Mouse (Mus musculus): ENCODE measurements at regions not wholly inside any gene's neighbourhood (a gene's known extent, or its start where the extent isn't known, plus 50 kb on each side); places are given as distances from the start of the nearest gene placed in this dataset.

DNA sequence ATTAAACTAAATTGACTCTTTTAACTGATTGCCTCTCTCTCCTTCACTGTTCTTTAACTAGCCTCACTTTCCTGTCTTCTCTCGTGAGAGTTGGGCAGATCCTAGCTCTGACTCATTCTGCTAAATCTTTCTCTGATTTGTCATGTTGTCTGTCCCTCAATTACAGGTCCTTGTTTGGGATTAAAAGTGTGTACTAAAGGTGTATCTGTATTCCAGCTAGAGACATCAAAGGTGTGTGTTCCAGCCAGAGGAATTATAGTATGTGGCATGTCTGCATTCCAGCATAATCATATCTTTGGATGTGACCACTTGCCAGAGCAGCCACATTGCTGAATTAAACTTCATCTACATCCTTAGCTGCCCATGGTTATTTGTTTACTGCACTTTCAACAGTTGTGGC is 167.5 kb upstream of the Fam83b start:
- no peak for DNase-seq (ENCODE audit: low read depth)

DNA sequence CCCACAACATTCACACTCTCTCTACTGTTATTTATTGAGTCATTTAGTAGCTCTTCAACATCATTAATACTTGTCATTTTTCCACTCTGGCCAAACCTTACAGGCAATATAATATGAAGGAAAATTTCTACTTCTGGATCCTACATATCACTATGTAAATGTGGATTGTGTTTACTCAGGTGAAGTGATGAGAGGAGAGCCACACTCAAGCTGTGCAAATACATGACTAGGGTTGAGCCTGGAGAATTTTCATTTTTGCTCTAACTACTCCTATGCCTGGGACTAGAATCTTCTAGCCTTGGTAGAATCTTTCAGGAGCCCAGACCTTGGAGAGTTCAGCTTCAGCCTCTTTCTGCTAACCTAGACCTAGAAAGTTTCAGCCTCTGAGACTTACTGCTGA is 166.9 kb upstream of the Fam83b start:
- no peak for DNase-seq (ENCODE audit: low read depth)

DNA sequence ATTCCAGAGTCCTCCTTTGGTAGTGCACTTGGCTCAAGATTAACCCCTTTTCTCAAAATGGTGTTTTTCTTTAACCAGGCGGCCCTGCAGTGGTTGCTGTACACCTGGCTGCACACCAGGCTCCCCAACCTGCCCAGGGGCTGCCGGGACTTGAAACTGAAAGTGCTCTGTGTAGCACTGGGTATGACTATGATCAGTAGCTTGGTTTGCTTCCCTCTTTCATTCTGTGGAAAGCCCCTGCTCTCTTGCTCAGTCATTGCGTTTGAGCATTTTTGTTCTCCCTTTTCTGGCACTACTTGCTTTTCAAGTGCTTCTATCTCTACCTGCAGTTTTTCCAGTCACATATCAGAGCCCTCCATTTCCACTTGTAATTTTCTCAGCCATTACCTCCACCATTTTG is 156.0 kb upstream of the Fam83b start:
- DNase-seq (ENCODE audit: low read depth) = no peak

DNA sequence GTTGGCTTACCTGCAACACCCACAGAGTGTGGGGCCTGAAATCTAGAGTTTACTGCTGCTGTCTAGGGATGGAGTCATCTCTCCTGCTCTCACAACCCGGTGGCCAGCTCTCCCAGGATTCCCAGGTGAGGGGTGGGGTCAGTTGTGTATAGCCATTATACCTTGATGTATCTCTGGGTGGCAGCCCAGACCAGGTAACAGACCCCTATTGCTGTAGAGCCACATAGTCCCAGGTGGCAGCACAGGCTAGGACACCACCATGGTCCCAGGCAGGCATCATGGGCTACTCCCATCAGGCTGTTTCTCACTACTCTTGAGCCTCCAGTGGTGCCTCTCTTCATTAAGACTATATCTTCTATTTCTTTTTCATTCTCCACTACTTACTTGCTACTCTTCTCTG is 148.9 kb upstream of the Fam83b start:
- no peak for DNase-seq (ENCODE audit: low read depth)

DNA sequence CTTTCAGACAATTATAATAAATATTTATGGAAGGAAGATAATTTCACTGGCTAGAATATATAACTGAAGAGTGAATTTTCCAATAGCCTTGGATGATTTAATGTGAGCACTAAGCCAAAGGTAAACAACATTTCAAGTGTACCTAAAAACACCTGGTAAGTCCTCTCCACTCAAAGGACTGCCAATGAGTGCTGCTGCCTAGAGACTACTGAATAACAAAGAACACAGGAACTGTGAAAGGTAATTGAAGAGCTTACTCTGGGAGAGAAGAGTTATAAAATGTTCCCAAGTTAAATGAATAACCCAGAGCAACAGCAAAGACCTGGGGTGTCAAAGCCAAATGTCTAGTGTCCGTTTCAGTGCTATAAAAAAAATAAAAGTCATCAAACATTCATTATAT is 139.5 kb upstream of the Fam83b start:
- DNase-seq (ENCODE audit: low read depth) = no peak

DNA sequence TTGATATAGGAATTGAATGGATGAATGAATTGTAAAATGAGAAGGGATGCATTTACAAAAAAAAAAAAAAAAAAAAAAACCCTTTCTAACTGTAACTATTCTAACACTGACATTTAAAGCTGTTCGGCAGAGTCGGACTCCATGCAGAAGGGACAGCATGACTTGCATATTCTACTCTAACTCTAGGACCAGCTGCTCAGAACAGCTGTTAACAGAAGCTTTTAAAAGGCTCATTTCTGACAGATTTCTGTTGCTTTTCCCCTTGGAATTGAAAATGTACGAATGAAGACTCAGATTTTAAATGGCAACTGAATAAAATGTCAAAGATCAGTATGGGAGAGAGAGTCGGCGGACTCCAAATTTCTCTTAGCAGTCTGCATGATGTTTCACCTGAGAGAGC is 138.9 kb upstream of the Fam83b start:
- no peak for DNase-seq (ENCODE audit: low read depth)

DNA sequence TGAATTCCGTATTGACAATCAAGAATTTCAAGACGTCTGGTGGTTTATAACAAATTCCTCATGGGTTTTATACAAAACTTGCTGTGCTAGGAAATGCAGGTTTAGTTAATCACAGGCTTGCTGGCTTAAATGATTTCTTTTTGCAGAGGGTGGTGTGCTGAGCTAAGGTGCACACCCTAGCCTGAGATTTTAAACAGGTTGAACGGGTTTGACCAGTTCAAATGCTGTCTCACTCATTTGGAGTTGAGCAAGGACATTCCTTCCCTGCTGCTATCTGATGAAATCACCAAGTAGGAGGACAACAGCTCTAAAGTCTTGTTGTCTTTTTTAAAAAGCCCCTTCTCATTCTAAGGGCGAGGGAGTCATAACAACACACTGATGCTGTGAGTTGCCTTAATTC is 128.6 kb upstream of the Fam83b start:
- DNase-seq (ENCODE audit: low read depth) = no peak

DNA sequence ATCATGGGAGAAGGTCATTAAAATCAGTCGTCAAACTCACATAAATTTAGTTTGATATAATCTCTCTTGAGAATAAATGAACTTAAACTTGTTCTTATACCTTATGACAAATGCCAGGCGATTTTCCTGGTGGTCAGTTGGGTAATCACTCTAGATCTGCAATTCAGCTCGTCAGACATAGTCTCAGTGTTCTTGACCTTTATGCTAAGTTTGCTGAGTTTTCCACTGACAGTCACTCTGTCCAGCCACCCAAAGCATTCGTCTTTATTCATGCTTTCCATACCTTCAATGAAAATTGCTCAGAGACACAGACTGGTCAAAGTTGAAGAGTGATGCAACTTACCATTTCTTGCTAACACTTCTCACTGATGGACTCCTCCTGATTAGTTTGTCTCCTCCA is 126.1 kb upstream of the Fam83b start:
- no peak for DNase-seq (ENCODE audit: low read depth)

DNA sequence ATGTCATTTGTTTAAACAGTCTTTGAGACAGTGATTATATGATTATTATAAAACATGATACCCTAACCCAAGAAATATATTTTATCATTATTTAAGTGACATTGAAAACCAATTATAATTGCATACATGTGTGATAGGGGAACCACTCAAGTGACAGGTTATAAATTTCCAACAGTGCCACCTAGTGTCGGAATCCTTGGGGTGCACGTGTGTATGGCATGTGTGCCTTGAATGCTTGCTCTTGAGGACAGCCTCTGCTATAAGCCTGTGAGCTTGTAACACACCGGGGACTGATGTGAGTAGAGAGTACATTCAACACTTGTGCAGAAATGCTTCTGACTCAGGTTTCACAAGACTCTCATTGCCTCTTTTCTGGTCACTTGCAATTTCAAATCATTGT is 93.9 kb upstream of the Fam83b start:
- DNase-seq (ENCODE audit: low read depth) = peak; percentile 53

DNA sequence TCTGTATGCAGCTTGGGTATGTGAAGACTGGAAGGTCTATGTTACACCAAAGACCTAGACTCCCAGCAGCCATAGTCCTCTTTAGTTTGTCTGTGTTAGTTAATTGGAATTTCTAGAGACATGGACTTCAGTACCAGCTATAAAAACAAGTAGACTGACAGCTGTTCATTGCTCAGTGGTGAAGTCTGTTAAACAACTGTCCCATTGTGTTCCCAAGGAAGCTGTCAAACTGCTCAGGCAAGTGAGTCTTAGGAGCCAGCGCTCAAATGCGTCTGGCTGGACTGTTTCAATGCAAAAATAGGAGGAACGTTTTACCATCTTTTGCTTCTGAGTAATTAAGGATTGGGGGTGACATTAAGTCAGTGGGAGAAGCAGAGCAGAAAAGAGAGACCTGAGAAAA is 92.9 kb upstream of the Fam83b start:
- DNase-seq (ENCODE audit: low read depth) = no peak

DNA sequence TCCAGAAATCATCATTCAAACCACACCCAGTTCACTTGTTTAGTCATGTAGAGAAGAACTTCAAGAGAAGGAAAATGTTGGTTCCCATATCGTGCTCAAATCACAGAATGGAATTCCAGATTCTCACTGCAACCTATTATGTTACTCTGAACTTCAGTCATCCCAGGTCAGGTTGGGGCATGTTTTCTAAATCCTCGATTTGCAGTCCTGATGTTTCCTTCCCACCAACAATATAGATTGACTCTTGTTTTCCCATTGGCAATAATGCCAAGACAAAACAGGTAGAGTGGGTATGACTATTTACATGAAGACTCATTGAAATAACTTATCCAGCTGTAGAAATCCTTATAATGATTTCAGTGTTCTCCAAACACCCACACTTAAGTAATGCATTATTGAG is 86.4 kb upstream of the Fam83b start:
- DNase-seq (ENCODE audit: low read depth) = no peak

DNA sequence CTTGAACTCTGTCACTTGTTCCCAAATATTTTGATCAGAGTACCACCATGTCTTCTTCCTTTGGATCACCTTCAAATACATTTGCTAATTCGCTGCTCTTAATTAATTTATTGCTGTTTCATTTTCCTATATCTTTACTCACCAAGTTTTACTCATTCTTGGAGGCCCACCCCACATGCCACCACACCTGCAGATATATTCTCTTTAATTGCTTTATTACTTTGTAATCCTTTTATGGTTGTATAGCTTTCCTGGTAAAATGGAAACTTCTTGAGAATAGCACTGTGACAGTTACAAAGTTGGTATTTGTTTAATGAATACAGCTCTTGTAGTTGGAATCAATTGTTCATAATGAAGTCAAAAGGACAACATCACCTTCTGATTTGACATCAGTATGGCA is 82.6 kb upstream of the Fam83b start:
- no peak for DNase-seq (ENCODE audit: low read depth)

DNA sequence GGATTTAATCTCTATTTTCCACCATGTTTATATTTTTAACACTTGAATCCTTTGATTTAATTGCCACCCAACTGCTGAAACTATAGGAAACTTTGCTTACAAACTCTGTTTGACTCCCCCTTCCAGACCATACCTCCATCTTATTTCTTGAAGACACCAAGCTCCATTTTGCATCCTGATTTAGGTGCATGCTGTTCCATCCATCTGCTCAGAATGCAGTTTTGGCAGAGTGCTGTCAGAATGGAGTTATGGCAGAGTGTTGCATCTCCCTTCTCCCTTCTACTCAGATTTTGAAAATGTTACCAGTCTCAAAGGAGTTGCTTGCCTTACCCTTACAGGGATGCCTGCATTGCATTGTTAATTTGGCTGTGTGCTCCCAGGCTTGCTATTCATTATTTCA is 79.5 kb upstream of the Fam83b start:
- DNase-seq (ENCODE audit: low read depth) = no peak

All from c-Kit-positive CD71-negative TER-119-negative erythroid progenitor cells, embryonic 14.5 days (primary cell).